Mouse (Mus musculus) kidney, postnatal 0 days (tissue): Measurements from ENCODE around the gene Zfp574. TPM values are rescaled to one million over a fixed set of nuclear protein-coding genes. Genes with fewer than 3 reads are reported as not detected.

Experiments
- ATAC-seq: fragments of 200-750 bp; cut with Nextera tagmentation; replicated peaks from 2 replicates; pipeline ENCODE4 v1.8.0; 2017; ENCODE audit warnings: low read depth, moderate number of reproducible peaks, moderate TSS enrichment, moderate library complexity; ENCODE audit not compliant: low FRiP score
- DNase-seq: peaks from one replicate; pipeline ENCODE4 v3.0.0-alpha.2; 2016; ENCODE audit warnings: low spot score
- H3K27ac ChIP-seq: fragments of 300-500 bp; sonication (generic); 2 replicates; pipeline ENCODE4 v1.5.1; 2014; ENCODE audit warnings: mild to moderate bottlenecking
- H3K27me3 ChIP-seq: fragments of 300-500 bp; sonication (generic); 2 replicates; pipeline ENCODE4 v1.6.1; 2014; ENCODE audit warnings: low read length, mixed read lengths; ENCODE audit not compliant: insufficient read depth
- H3K36me3 ChIP-seq: fragments of 300-500 bp; sonication (generic); 2 replicates; pipeline ENCODE4 v1.6.1; 2014; ENCODE audit warnings: low read length, mixed read lengths; ENCODE audit not compliant: insufficient read depth
- H3K4me1 ChIP-seq: fragments of 300-500 bp; sonication (generic); replicated peaks from 2 replicates; pipeline ENCODE4 v1.6.1; 2014; ENCODE audit warnings: antibody characterized with exemption, low read length, mixed read lengths; ENCODE audit not compliant: insufficient read depth
- H3K4me2 ChIP-seq: fragments of 300-500 bp; sonication (generic); 2 replicates; pipeline ENCODE4 v1.6.1; 2014; ENCODE audit warnings: mild to moderate bottlenecking, low read length, moderate library complexity, mixed read lengths
- H3K4me3 ChIP-seq: fragments of 300-500 bp; sonication (generic); replicated peaks from 2 replicates; pipeline ENCODE4 v1.5.1; 2014; ENCODE audit warnings: low read depth, low read length
- H3K9ac ChIP-seq: fragments of 300-500 bp; sonication (generic); 2 replicates; pipeline ENCODE4 v1.6.1; 2014; ENCODE audit warnings: low read depth, low read length
- H3K9me3 ChIP-seq: fragments of 300-500 bp; sonication (generic); replicated peaks from 2 replicates; pipeline ENCODE4 v1.6.1; 2016; ENCODE audit warnings: low read length, inconsistent platforms, mixed read lengths
- CTCF ChIP-seq: IDR thresholded peaks from 2 replicates; pipeline ENCODE4 v1.5.1; 2016; ENCODE audit warnings: antibody characterized with exemption, low read depth, mild to moderate bottlenecking, moderate library complexity
- WGBS: fragments of 180-500 bp; shearing (Covaris S2); extraction: QIAGEN DNeasy Blood & Tissue Kit; methylation state at CpG from one replicate; pipeline ENCODE4 v1.1.7; 2014; 5-methylcytosine and 5-hydroxymethylcytosine counted together
- polyA plus RNA-seq: library from polyadenylated mRNA; unstranded; fragments of >200 nt; fragmentation: Nextera tagmentation; extraction: Ambion mirVana; gene quantifications from 2 replicates; pipeline ENCODE4 v1.2.1, GENCODE M21; 2015

Zfp574 gene
- polyA plus RNA-seq, 1 experiment from 2014 or later: 23.5 TPM

GRCm38 (mm10) chr7:25087972-25088371, 15.6 kb downstream of the Zfp574 start:
- Histone ChIP-seq H3K4me2 (no peak overlapping the region), H3K4me3 (no peak overlapping the region), H3K9me3 (no peaks in the 10 kb centered on the region), H3K4me1 (no peaks in the 10 kb centered on the region), H3K27me3 (no peaks in the 10 kb centered on the region), H3K27ac (no peak overlapping the region), H3K9ac (no peak overlapping the region), H3K36me3 (peaks cover 18% of the 10 kb centered on the region; the same call in 1 of the 2 replicates)
- TF ChIP-seq CTCF: no peak
- 47% methylated on average over 5 of the region's 5 CpGs for WGBS
- DNase-seq (no peak), ATAC-seq (no peak)

GRCm38 (mm10) chr7:25088531-25088930, 16.2 kb downstream of the Zfp574 start:
- no peak overlapping the region for H3K4me2 ChIP-seq
- WGBS: 20% methylated on average over 10 of the region's 10 CpGs
- peaks cover 12% of the 10 kb centered on the region; the same call in 1 of the 2 replicates for H3K36me3 ChIP-seq
- H3K27me3 ChIP-seq: no peaks in the 10 kb centered on the region
- no peaks in the 10 kb centered on the region for H3K9me3 ChIP-seq
- ATAC-seq (0 out of 2 replicates have a peak, but pooled peaks have one; percentile 11), DNase-seq (no peak)
- TF ChIP-seq CTCF: no peak
- H3K4me3 ChIP-seq: no peak overlapping the region
- H3K9ac ChIP-seq: no peak overlapping the region
- H3K27ac ChIP-seq: no peak overlapping the region
- H3K4me1 ChIP-seq: no peaks in the 10 kb centered on the region

GRCm38 (mm10) chr7:25088968-25089367, 16.6 kb downstream of the Zfp574 start:
- TF ChIP-seq CTCF: no peak
- 25% methylated on average over 8 of the region's 11 CpGs for WGBS
- Histone ChIP-seq H3K9ac (no peak overlapping the region), H3K27me3 (no peaks in the 10 kb centered on the region), H3K36me3 (peaks cover 8% of the 10 kb centered on the region; the same call in 1 of the 2 replicates), H3K27ac (no peak overlapping the region), H3K4me2 (no peak overlapping the region), H3K4me3 (no peak overlapping the region), H3K9me3 (no peaks in the 10 kb centered on the region), H3K4me1 (no peaks in the 10 kb centered on the region)
- DNase-seq: no peak
- no peak for ATAC-seq

DNA sequence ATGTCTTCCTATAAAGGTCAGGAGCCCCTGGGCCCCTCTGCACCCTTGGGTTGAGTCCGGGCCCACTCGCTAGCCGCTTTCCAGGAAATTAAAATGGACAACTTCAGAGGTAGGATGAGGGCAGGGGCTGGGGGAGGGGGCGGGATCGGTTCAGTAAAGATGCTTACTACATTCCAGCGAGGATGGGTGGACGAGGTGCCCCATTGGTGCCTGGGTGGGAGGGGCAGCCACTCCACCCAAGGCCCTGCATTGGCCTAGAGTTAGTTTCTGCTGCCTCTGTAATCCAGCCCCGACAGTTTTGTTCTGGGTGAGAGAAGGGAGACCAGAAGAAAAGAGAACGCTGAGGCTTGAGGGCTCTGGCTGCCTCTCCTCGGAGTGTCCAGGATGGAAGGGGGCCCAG, 17.5 kb downstream of the Zfp574 start:
- H3K9me3 ChIP-seq: no peaks in the 10 kb centered on the region
- no peaks in the 10 kb centered on the region for H3K27me3 ChIP-seq
- H3K9ac ChIP-seq: no peak overlapping the region
- ATAC-seq (no peak), DNase-seq (no peak)
- WGBS: 36% methylated on average over 10 of the region's 10 CpGs
- H3K36me3 ChIP-seq: 0 out of 2 replicates have a peak, but pooled peaks cover under 1% of the 10 kb centered on the region
- no peak overlapping the region for H3K4me2 ChIP-seq
- no peak for TF ChIP-seq CTCF
- H3K27ac ChIP-seq: no peak overlapping the region
- H3K4me3 ChIP-seq: no peak overlapping the region
- no peaks in the 10 kb centered on the region for H3K4me1 ChIP-seq

DNA sequence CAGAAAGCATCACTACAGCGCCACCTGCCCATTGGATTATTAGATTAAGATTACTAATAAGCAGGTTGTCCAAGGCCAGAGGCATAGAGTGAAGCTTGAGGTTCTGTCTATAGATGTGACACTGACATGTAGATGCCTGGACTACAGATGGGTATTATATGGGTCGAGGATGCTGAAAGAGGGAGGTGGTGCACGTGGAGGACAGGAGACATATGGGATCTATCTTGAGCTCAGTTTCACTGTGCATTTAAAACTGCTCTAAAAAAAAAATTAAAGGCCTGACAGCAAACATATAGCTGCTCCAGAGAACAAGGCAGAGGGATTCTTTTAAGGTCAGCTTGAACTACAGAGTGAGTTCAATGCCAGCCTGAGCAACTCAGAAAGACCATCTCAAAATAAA, 25.8 kb downstream of the Zfp574 start:
- no peak for TF ChIP-seq CTCF
- WGBS: 69% methylated on average over 3 of the region's 3 CpGs

GRCm38 (mm10) chr7:25099581-25099980, 27.2 kb downstream of the Zfp574 start:
- WGBS: 53% methylated on average over 4 of the region's 4 CpGs
- peak; percentile 43; the same call in 1 of the 2 replicates for TF ChIP-seq CTCF
- no peak overlapping the region for H3K9ac ChIP-seq
- no peaks in the 10 kb centered on the region for H3K4me1 ChIP-seq
- H3K27ac ChIP-seq: no peak overlapping the region
- H3K36me3 ChIP-seq: no peaks in the 10 kb centered on the region
- ATAC-seq (no peak), DNase-seq (no peak)
- H3K4me2 ChIP-seq: no peak overlapping the region
- no peaks in the 10 kb centered on the region for H3K9me3 ChIP-seq
- no peaks in the 10 kb centered on the region for H3K27me3 ChIP-seq
- H3K4me3 ChIP-seq: no peak overlapping the region

More for the DNA sequence above, 25.8 kb downstream of the Zfp574 start:
- no peak for DNase-seq
- H3K27ac ChIP-seq: no peak overlapping the region
- no peaks in the 10 kb centered on the region for H3K36me3 ChIP-seq
- no peak overlapping the region for H3K9ac ChIP-seq
- H3K9me3 ChIP-seq: no peaks in the 10 kb centered on the region
- H3K4me2 ChIP-seq: no peak overlapping the region
- no peaks in the 10 kb centered on the region for H3K27me3 ChIP-seq
- H3K4me3 ChIP-seq: no peak overlapping the region
- H3K4me1 ChIP-seq: no peaks in the 10 kb centered on the region
- no peak for ATAC-seq
